Mouse (Mus musculus) ES-Bruce4 (cell line): Measurements from ENCODE around the gene Lcn2. TPM values are rescaled to one million over a fixed set of nuclear protein-coding genes. Genes with fewer than 3 reads are reported as not detected.

Experiments used
- H3K27ac ChIP-seq: 2 replicates; pipeline ENCODE4 v1.5.1; 2012; ENCODE audit warnings: low read length, inconsistent platforms; ENCODE audit not compliant: insufficient read depth
- H3K27me3 ChIP-seq: 2 replicates; pipeline ENCODE4 v1.6.1; 2012; ENCODE audit warnings: mild to moderate bottlenecking, low read length, inconsistent platforms; ENCODE audit not compliant: control insufficient read depth, poor library complexity, insufficient read depth, severe bottlenecking
- H3K36me3 ChIP-seq: 2 replicates; pipeline ENCODE4 v1.6.1; 2012; ENCODE audit warnings: inconsistent platforms, mild to moderate bottlenecking, low read length, moderate library complexity; ENCODE audit not compliant: control insufficient read depth, poor library complexity, insufficient read depth, severe bottlenecking
- H3K4me1 ChIP-seq: one replicate; pipeline ENCODE4 v1.8.1; 2011; ENCODE audit warnings: low read length; ENCODE audit not compliant: control insufficient read depth, insufficient read depth
- H3K4me3 ChIP-seq: 2 replicates; pipeline ENCODE4 v1.5.1; 2011; ENCODE audit warnings: low read depth, mild to moderate bottlenecking, low read length
- H3K9ac ChIP-seq: 2 replicates; pipeline ENCODE4 v1.6.1; 2012; ENCODE audit warnings: low read depth, mild to moderate bottlenecking, inconsistent platforms; ENCODE audit not compliant: poor library complexity, severe bottlenecking
- H3K9me3 ChIP-seq: replicated peaks from 2 replicates; pipeline ENCODE4 v1.6.1; 2012; ENCODE audit warnings: mild to moderate bottlenecking, low read length, inconsistent platforms; ENCODE audit not compliant: control insufficient read depth, poor library complexity, insufficient read depth, severe bottlenecking
- CTCF ChIP-seq: IDR thresholded peaks from one replicate; pipeline ENCODE4 v1.8.1; 2011; ENCODE audit warnings: low read depth, low read length
- EP300 ChIP-seq: IDR thresholded peaks from 2 replicates; pipeline ENCODE4 v1.6.1; 2011; ENCODE audit warnings: low read depth, low read length; ENCODE audit not compliant: insufficient read depth
- POLR2A ChIP-seq: IDR thresholded peaks from one replicate; pipeline ENCODE4 v1.8.1; 2011; ENCODE audit warnings: low read length; ENCODE audit not compliant: insufficient read depth
- polyA plus RNA-seq: library from polyadenylated mRNA; stranded (reverse); fragments of >200 nt; gene quantifications from 2 replicates; pipeline ENCODE4 v1.2.4, GENCODE M21; 2011; ENCODE audit warnings: low read depth; ENCODE audit not compliant: missing spikeins, insufficient read depth, insufficient read length

Lcn2 gene
- polyA plus RNA-seq, 1 experiment, result not detected

GRCm38 (mm10) chr2:32344056-32344455, 44.0 kb downstream of the Lcn2 start:
- no peak overlapping the region for H3K9ac ChIP-seq
- H3K4me3 ChIP-seq, result no peak overlapping the region
- TF ChIP-seq EP300 (no peak), POLR2A (no peak), CTCF (no peak)
- no peaks in the 10 kb centered on the region for H3K27me3 ChIP-seq
- H3K36me3 ChIP-seq, result no peaks in the 10 kb centered on the region
- no peak overlapping the region for H3K27ac ChIP-seq
- H3K4me1 ChIP-seq, result peaks cover 9% of the 10 kb centered on the region
- H3K9me3 ChIP-seq, result no peaks in the 10 kb centered on the region

- no peaks in the 10 kb centered on the region for H3K27me3 ChIP-seq
- no peak overlapping the region for H3K27ac ChIP-seq
- no peaks in the 10 kb centered on the region for H3K36me3 ChIP-seq
- H3K4me1 ChIP-seq, result peaks cover 3% of the 10 kb centered on the region
- no peaks in the 10 kb centered on the region for H3K9me3 ChIP-seq
- no peak overlapping the region for H3K9ac ChIP-seq
- no peak overlapping the region for H3K4me3 ChIP-seq
- no peak for TF ChIP-seq EP300
- no peak for TF ChIP-seq CTCF
- TF ChIP-seq POLR2A, result no peak
Observed at GRCm38 (mm10) chr2:32343351-32343671, 44.7 kb downstream of the Lcn2 start.

GRCm38 (mm10) chr2:32342539-32343350, 45.3 kb downstream of the Lcn2 start:
- H3K36me3 ChIP-seq, result no peaks in the 10 kb centered on the region
- no peaks in the 10 kb centered on the region for H3K9me3 ChIP-seq
- no peak for TF ChIP-seq EP300
- no peak for TF ChIP-seq CTCF
- no peak for TF ChIP-seq POLR2A
- no peak overlapping the region for H3K27ac ChIP-seq
- no peak overlapping the region for H3K9ac ChIP-seq
- H3K4me1 ChIP-seq, result no peaks in the 10 kb centered on the region
- H3K27me3 ChIP-seq, result no peaks in the 10 kb centered on the region
- H3K4me3 ChIP-seq, result no peak overlapping the region

GRCm38 (mm10) chr2:32342039-32342438, 46.0 kb downstream of the Lcn2 start:
- H3K9me3 ChIP-seq, result no peaks in the 10 kb centered on the region
- TF ChIP-seq POLR2A (no peak), EP300 (no peak), CTCF (no peak)
- no peak overlapping the region for H3K4me3 ChIP-seq
- H3K9ac ChIP-seq, result no peak overlapping the region
- H3K27me3 ChIP-seq, result no peaks in the 10 kb centered on the region
- no peak overlapping the region for H3K27ac ChIP-seq
- no peaks in the 10 kb centered on the region for H3K4me1 ChIP-seq
- no peaks in the 10 kb centered on the region for H3K36me3 ChIP-seq

- Histone ChIP-seq H3K27ac (no peak overlapping the region), H3K9ac (no peak overlapping the region), H3K36me3 (no peaks in the 10 kb centered on the region), H3K4me3 (no peak overlapping the region), H3K4me1 (no peaks in the 10 kb centered on the region), H3K9me3 (no peaks in the 10 kb centered on the region), H3K27me3 (no peaks in the 10 kb centered on the region)
- TF ChIP-seq CTCF, result no peak
- no peak for TF ChIP-seq EP300
- no peak for TF ChIP-seq POLR2A
Observed at GRCm38 (mm10) chr2:32341634-32341939, 46.5 kb downstream of the Lcn2 start.

DNA sequence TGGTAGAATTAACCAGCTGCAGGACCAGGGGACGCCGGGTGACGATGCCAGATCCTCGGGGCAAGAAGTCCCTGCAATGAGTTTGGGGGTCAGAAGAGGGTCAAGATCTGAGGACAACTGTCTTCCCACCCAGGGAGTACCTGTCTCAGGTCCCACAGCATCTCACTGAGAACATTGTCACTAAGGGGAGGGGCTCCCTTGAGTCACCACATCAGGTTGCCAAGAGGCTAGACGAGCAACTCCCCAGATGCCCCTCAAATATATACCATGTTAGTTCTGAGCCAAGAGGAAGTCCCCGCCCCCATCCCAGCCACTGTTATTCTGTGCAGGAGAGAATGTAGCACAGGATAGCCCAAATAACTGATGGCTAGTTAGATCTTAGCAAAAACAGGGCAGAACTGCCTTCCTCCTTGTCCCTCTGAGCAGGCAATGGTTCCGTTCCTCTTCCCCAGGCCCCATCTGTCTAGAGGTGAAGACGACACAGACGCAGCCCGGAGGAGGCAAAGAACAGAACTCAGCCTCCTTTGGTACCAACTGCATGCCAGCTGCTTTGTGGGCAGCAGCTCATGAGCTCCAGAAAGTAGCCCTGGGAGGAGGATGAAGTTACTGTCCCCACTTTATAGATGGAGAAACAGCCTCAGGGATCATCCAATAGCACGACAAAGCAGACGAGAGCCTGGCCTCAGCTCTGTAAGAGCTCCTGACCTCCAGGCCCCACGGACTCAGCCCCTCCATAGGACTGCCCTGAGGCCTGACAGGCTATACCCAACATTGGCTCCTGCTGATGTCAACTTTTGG, 47.0 kb downstream of the Lcn2 start:
- Histone ChIP-seq H3K4me3 (no peak overlapping the region), H3K9ac (no peak overlapping the region), H3K4me1 (no peaks in the 10 kb centered on the region), H3K27ac (no peak overlapping the region), H3K9me3 (no peaks in the 10 kb centered on the region), H3K27me3 (no peaks in the 10 kb centered on the region), H3K36me3 (no peaks in the 10 kb centered on the region)
- no peak for TF ChIP-seq POLR2A
- TF ChIP-seq EP300, result no peak
- TF ChIP-seq CTCF, result no peak
